Mouse (Mus musculus) MEL (cell line): ENCODE measurements at regions not wholly inside any gene's neighbourhood (a gene's known extent, or its start where the extent isn't known, plus 50 kb on each side); places are given as distances from the start of the nearest gene placed in this dataset.

ENCODE experiments used
- EP300 ChIP-seq, 2 experiments: IDR thresholded peaks; 2 replicates each; pipeline ENCODE4 v1.6.1; 2011; ENCODE audit warnings: improper control_type of control experiment in 2 of 2, low read length in 2 of 2, low read depth in 1 of 2, mild to moderate bottlenecking in 1 of 2
- MAX ChIP-seq: IDR thresholded peaks from 2 replicates; pipeline ENCODE4 v1.6.1; 2011; ENCODE audit warnings: low read length, improper control_type of control experiment
- POLR2AphosphoS5 ChIP-seq: IDR thresholded peaks from 2 replicates; pipeline ENCODE4 v1.6.1; 2012; ENCODE audit warnings: low read depth, borderline replicate concordance, mild to moderate bottlenecking, inconsistent platforms, low read length, moderate library complexity, mixed read lengths
- SMC3 ChIP-seq: IDR thresholded peaks from 2 replicates; pipeline ENCODE4 v1.6.1; 2011; ENCODE audit warnings: low read depth, low read length, improper control_type of control experiment
- TCF12 ChIP-seq: IDR thresholded peaks from 2 replicates; pipeline ENCODE4 v1.6.1; 2014; ENCODE audit warnings: low read depth, mild to moderate bottlenecking, inconsistent platforms, low read length, improper control_type of control experiment, moderate library complexity
- ZNF384 ChIP-seq: IDR thresholded peaks from 2 replicates; pipeline ENCODE4 v1.6.1; 2012; ENCODE audit warnings: low read depth, mild to moderate bottlenecking, inconsistent platforms, low read length, improper control_type of control experiment

DNA sequence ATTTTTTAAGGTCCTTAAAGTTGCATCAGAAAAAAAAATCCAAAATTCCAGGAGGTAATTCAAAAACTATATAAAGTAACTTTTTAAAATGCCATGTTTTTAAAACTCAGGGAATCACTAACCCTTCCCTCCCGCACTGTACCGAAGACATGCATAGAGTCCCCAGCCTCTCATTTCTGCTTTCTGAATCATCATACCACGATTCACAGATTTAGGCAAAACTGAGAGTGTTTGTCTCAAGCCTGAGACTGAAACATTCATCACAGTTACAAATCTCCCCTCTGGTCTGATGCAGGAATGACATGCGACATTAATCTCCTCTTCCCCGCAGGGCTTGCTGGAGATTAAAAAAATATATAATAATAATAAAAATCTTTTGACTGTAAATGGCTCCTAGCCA, 291.8 kb upstream of the Clec14a start:
- TF ChIP-seq SMC3 = no peak
- TF ChIP-seq MAX = no peak
- no peak for TF ChIP-seq EP300 (IDR thresholded peaks at IDR 0.05; ENCODE audit: low read depth in 1 of 2, low read length in 2 of 2)
- TF ChIP-seq POLR2AphosphoS5 = no peak
- no peak for TF ChIP-seq ZNF384
- no peak for TF ChIP-seq TCF12
